Mouse (Mus musculus): ENCODE measurements at regions not wholly inside any gene's neighbourhood (a gene's known extent, or its start where the extent isn't known, plus 50 kb on each side); places are given as distances from the start of the nearest gene placed in this dataset.

DNA sequence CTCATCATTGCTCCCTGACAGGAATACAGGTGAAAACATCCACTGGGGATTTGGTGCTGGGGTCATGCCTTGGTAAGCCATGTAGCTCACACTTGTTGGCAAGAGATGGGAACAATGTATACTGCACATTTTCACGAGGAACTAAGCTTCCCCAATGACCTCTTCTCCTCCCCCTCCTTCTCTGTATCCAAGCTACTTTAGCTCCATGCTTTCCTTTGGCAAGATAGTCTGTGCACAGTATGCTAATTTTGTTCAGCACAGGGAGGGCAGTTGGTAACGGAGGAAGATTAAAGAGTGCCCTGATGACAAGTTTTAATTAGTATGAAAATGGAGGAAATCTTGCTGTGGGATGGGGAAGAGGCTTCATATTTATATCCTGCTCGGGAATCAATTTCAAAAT, 160.9 kb upstream of the Serpine2 start:
- WGBS = 63% methylated on average over 3 of the region's 3 CpGs
- H3K9ac ChIP-seq (ENCODE audit: low read depth, low read length, severe bottlenecking) = no peak overlapping the region
- H3K9me3 ChIP-seq (ENCODE audit: control insufficient read depth, low read length) = no peaks in the 10 kb centered on the region
- no peaks in the 10 kb centered on the region for H3K36me3 ChIP-seq (ENCODE audit: control insufficient read depth, insufficient read depth, low read length)
- H3K4me3 ChIP-seq (replicated peaks; ENCODE audit: low read length) = no peak overlapping the region
- H3K27ac ChIP-seq (replicated peaks; ENCODE audit: low read depth, low read length) = no peak overlapping the region
- ATAC-seq (ENCODE audit: low FRiP score, low read depth) (no peak), DNase-seq (ENCODE audit: low spot score) (no peak)
- no peak for TF ChIP-seq POLR2A (IDR thresholded peaks at IDR 0.05; ENCODE audit: borderline replicate concordance, extremely low read depth, insufficient read depth, insufficient read length)
- H3K4me2 ChIP-seq (replicated peaks; ENCODE audit: low read depth, low read length, severe bottlenecking) = no peak overlapping the region
- H3K27me3 ChIP-seq (ENCODE audit: control insufficient read depth, insufficient read depth, low read length) = no peaks in the 10 kb centered on the region
- H3K4me1 ChIP-seq (ENCODE audit: control insufficient read depth, insufficient read depth, low read length) = no peaks in the 10 kb centered on the region

GRCm38 (mm10) chr1:80018391-80019065, 157.5 kb upstream of the Serpine2 start:
- Histone ChIP-seq H3K9me3 (ENCODE audit: control insufficient read depth, low read length) (no peaks in the 10 kb centered on the region), H3K9ac (ENCODE audit: low read depth, low read length, severe bottlenecking) (no peak overlapping the region), H3K27me3 (ENCODE audit: control insufficient read depth, insufficient read depth, low read length) (no peaks in the 10 kb centered on the region), H3K36me3 (ENCODE audit: control insufficient read depth, insufficient read depth, low read length) (no peaks in the 10 kb centered on the region), H3K4me2 (replicated peaks; ENCODE audit: low read depth, low read length, severe bottlenecking) (no peak overlapping the region), H3K27ac (replicated peaks; ENCODE audit: low read depth, low read length) (no peak overlapping the region), H3K4me3 (replicated peaks; ENCODE audit: low read length) (no peak overlapping the region), H3K4me1 (ENCODE audit: control insufficient read depth, insufficient read depth, low read length) (no peaks in the 10 kb centered on the region)
- 70% methylated on average over 11 of the region's 11 CpGs for WGBS
- peak; percentile 71 for DNase-seq (ENCODE audit: low spot score)
- ATAC-seq (ENCODE audit: low FRiP score, low read depth) = peak; percentile 80
- TF ChIP-seq POLR2A (IDR thresholded peaks at IDR 0.05; ENCODE audit: borderline replicate concordance, extremely low read depth, insufficient read depth, insufficient read length) = no peak

DNA sequence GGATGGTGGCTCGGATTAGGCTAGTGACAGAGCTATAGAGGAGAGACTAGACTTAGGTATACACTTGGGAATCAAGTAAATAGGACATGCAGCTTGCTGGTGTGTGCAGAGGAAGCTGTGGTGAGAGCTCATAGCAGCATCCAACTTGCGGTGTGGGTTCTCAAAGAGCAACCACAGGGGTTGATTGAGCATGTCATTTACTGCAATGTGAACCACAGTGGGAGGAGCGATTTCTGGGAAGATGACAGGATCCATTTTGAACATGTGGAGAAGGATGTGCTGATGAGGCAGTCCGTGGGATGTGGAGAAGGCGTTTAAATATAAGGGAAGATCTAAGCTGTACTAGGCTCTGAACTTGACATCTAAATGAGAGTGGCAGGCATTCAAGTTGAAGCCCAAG, 154.5 kb upstream of the Serpine2 start:
- H3K27me3 ChIP-seq (ENCODE audit: control insufficient read depth, insufficient read depth, low read length) = no peaks in the 10 kb centered on the region
- no peaks in the 10 kb centered on the region for H3K36me3 ChIP-seq (ENCODE audit: control insufficient read depth, insufficient read depth, low read length)
- no peak overlapping the region for H3K27ac ChIP-seq (replicated peaks; ENCODE audit: low read depth, low read length)
- H3K9ac ChIP-seq (ENCODE audit: low read depth, low read length, severe bottlenecking) = no peak overlapping the region
- TF ChIP-seq POLR2A (IDR thresholded peaks at IDR 0.05; ENCODE audit: borderline replicate concordance, extremely low read depth, insufficient read depth, insufficient read length) = no peak
- H3K4me2 ChIP-seq (replicated peaks; ENCODE audit: low read depth, low read length, severe bottlenecking) = no peak overlapping the region
- WGBS = 91% methylated on average over 5 of the region's 5 CpGs
- DNase-seq (ENCODE audit: low spot score) (no peak), ATAC-seq (ENCODE audit: low FRiP score, low read depth) (no peak)
- H3K9me3 ChIP-seq (ENCODE audit: control insufficient read depth, low read length) = no peaks in the 10 kb centered on the region
- no peak overlapping the region for H3K4me3 ChIP-seq (replicated peaks; ENCODE audit: low read length)
- H3K4me1 ChIP-seq (ENCODE audit: control insufficient read depth, insufficient read depth, low read length) = no peaks in the 10 kb centered on the region

DNA sequence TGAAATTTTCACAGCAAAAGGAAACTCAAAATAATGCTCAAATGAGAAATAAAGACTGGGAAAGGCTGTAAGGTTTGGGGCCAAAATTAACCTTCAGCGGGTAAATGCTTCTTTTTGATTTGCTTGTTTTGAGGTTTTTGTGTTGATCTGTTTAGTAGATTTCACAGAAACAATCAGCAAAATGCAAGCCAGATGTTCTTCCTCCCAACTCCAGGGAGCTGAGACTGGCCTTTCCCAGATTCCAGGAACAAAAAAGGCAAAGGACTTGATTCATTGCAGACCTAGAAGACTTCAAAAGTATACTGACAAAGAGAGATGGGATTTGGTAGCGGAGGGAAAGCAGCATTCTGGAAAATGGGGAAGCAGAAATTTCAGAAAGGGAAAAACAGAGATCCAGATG, 153.6 kb upstream of the Serpine2 start:
- 33% methylated on average over 2 of the region's 2 CpGs for WGBS
- Histone ChIP-seq H3K9ac (ENCODE audit: low read depth, low read length, severe bottlenecking) (no peak overlapping the region), H3K27me3 (ENCODE audit: control insufficient read depth, insufficient read depth, low read length) (no peaks in the 10 kb centered on the region), H3K36me3 (ENCODE audit: control insufficient read depth, insufficient read depth, low read length) (no peaks in the 10 kb centered on the region), H3K4me3 (replicated peaks; ENCODE audit: low read length) (no peak overlapping the region), H3K4me2 (replicated peaks; ENCODE audit: low read depth, low read length, severe bottlenecking) (no peak overlapping the region), H3K9me3 (ENCODE audit: control insufficient read depth, low read length) (no peaks in the 10 kb centered on the region), H3K27ac (replicated peaks; ENCODE audit: low read depth, low read length) (no peak overlapping the region), H3K4me1 (ENCODE audit: control insufficient read depth, insufficient read depth, low read length) (no peaks in the 10 kb centered on the region)
- DNase-seq (ENCODE audit: low spot score) = peak; percentile 50
- no peak for TF ChIP-seq POLR2A (IDR thresholded peaks at IDR 0.05; ENCODE audit: borderline replicate concordance, extremely low read depth, insufficient read depth, insufficient read length)
- ATAC-seq (ENCODE audit: low FRiP score, low read depth) = no peak

DNA sequence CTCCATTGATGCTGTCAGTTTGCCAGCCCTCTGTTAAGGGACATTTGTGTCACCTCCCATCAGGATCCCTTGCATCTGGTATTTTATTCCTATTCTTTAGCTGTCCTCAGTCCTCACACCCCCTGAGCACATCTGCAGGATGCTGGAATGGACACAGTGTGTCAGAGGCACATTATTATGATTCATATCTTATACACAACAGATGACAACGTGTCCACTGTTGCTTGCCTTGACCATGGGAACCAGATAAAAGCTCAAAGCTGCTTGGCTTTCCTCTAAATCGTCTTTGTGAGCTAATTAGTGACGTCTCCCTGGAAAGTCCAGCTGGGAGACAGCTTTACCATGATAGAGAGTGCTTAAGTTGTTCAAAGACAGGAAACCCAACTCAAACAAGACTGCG, 149.7 kb upstream of the Serpine2 start:
- Histone ChIP-seq H3K4me1 (ENCODE audit: control insufficient read depth, insufficient read depth, low read length) (no peaks in the 10 kb centered on the region), H3K4me3 (replicated peaks; ENCODE audit: low read length) (no peak overlapping the region), H3K9ac (ENCODE audit: low read depth, low read length, severe bottlenecking) (no peak overlapping the region), H3K36me3 (ENCODE audit: control insufficient read depth, insufficient read depth, low read length) (no peaks in the 10 kb centered on the region), H3K9me3 (ENCODE audit: control insufficient read depth, low read length) (no peaks in the 10 kb centered on the region), H3K27me3 (ENCODE audit: control insufficient read depth, insufficient read depth, low read length) (no peaks in the 10 kb centered on the region), H3K4me2 (replicated peaks; ENCODE audit: low read depth, low read length, severe bottlenecking) (no peak overlapping the region), H3K27ac (replicated peaks; ENCODE audit: low read depth, low read length) (no peak overlapping the region)
- DNase-seq (ENCODE audit: low spot score) = no peak
- WGBS = 34% methylated on average over 4 of the region's 4 CpGs
- no peak for TF ChIP-seq POLR2A (IDR thresholded peaks at IDR 0.05; ENCODE audit: borderline replicate concordance, extremely low read depth, insufficient read depth, insufficient read length)
- no peak for ATAC-seq (ENCODE audit: low FRiP score, low read depth)
